Mouse (Mus musculus) retina, adult 2 months (tissue): Measurements from ENCODE around the gene Synj2.

Experiments used
- DNase-seq: peaks from one replicate; pipeline ENCODE4 v3.0.0-alpha.2; 2012; ENCODE audit warnings: low read depth, low spot score

Gene Synj2

GRCm38 (mm10) chr17:5934554-5935324 lies 6.3 kb upstream of the Synj2 start:
- peak; percentile 58 for DNase-seq

- no peak for DNase-seq
Measured at GRCm38 (mm10) chr17:5935680-5936079, 5.4 kb upstream of the Synj2 start.

GRCm38 (mm10) chr17:5936276-5936675 lies 4.8 kb upstream of the Synj2 start:
- DNase-seq: no peak

- DNase-seq: no peak
Measured at GRCm38 (mm10) chr17:5937441-5937840, 3.6 kb upstream of the Synj2 start.

- DNase-seq: no peak
Measured at GRCm38 (mm10) chr17:5939871-5940270, 1.2 kb upstream of the Synj2 start.

- DNase-seq: no peak
Measured at GRCm38 (mm10) chr17:5940792-5941191, 288 bp upstream of the Synj2 start.

GRCm38 (mm10) chr17:5942156-5942555 lies 1.1 kb downstream of the Synj2 start:
- no peak for DNase-seq

GRCm38 (mm10) chr17:5943053-5943452 lies 2.0 kb downstream of the Synj2 start:
- DNase-seq: no peak

GRCm38 (mm10) chr17:5947039-5947438 lies 6.0 kb downstream of the Synj2 start:
- no peak for DNase-seq

- DNase-seq: no peak
Measured at GRCm38 (mm10) chr17:5952455-5952854, 11.4 kb downstream of the Synj2 start.

- DNase-seq: no peak
Measured at GRCm38 (mm10) chr17:5956350-5957000, 15.4 kb downstream of the Synj2 start.

GRCm38 (mm10) chr17:5957097-5957496 lies 16.0 kb downstream of the Synj2 start:
- DNase-seq: no peak

GRCm38 (mm10) chr17:5958229-5958628 lies 17.1 kb downstream of the Synj2 start:
- DNase-seq: no peak

GRCm38 (mm10) chr17:5958636-5959035 lies 17.6 kb downstream of the Synj2 start:
- DNase-seq: no peak

- DNase-seq: no peak
Measured at GRCm38 (mm10) chr17:5959096-5959495, 18.0 kb downstream of the Synj2 start.

- no peak for DNase-seq
Measured at GRCm38 (mm10) chr17:5959802-5960201, 18.7 kb downstream of the Synj2 start.

GRCm38 (mm10) chr17:5963766-5964165 lies 22.7 kb downstream of the Synj2 start:
- DNase-seq: no peak

GRCm38 (mm10) chr17:5965084-5965781 lies 24.2 kb downstream of the Synj2 start:
- no peak for DNase-seq

- DNase-seq: peak; percentile 29
Measured at GRCm38 (mm10) chr17:5966706-5967105, 25.6 kb downstream of the Synj2 start.

GRCm38 (mm10) chr17:5968562-5968961 lies 27.5 kb downstream of the Synj2 start:
- no peak for DNase-seq

- no peak for DNase-seq
Measured at GRCm38 (mm10) chr17:5969246-5969645, 28.2 kb downstream of the Synj2 start.

- DNase-seq: no peak
Measured at GRCm38 (mm10) chr17:5970298-5970821, 29.3 kb downstream of the Synj2 start.
